Mouse (Mus musculus) gastrocnemius, postnatal 25 days (tissue): ENCODE measurements around the gene Tnfrsf9. TPM values are rescaled to one million over a fixed set of nuclear protein-coding genes. Genes with fewer than 3 reads are reported as not detected.
A peak's percentile ranks its signal among the peaks of the same experiment; 100 is the strongest.

Source experiments
- DNase-seq: peaks from one replicate; pipeline ENCODE4 v3.0.0; 2022
- total RNA-seq, 2 experiments: library from RNA; stranded (reverse); gene quantifications; 1 replicate in 1 of 2; 2 replicates in 1 of 2; pipeline ENCODE4 v1.2.3; 2021

The Tnfrsf9 gene
- total RNA-seq, 2 experiments from 2014 or later: 0.18 TPM; not detected in 1

DNA sequence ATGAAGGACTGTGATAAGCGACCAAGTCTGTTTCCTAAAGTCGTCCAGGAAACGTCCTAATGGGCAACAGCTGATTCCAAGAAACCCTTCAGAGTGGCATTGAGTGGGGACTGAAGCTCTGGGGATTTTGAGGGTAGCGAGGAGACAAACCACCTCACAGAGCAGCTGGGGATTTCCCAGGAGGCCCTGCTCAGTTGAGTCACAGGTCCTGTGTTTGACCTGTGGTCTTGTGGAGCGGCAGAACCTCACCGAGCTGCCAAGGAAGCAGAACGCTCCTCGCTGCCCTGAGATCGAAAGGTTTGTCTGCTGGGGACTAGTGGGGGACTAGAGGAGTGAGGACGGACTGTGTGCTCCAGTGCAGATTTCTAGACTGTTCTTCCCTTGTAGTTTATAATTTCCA lies 13.4 kb downstream of the Tnfrsf9 start:
- DNase-seq: no peak

DNA sequence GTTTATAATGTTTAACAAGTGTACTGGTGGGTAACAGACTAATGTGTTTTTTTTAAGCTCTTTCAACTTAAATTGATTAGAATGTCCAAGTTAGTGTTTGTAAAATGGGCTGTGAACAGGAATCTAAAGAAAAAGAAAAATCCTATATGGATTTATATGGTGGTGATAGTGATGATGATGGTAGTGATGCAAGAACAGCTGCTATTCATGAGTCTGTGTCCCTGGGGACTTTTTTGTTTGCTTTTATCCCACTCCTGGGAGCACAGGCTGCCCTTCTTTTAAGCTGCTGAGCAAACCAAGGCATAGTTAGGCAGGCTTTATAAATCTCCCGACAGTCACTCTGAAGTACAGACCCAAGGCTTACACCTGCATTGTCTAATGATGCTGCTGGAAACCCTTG lies 19.1 kb downstream of the Tnfrsf9 start:
- DNase-seq: no peak

DNA sequence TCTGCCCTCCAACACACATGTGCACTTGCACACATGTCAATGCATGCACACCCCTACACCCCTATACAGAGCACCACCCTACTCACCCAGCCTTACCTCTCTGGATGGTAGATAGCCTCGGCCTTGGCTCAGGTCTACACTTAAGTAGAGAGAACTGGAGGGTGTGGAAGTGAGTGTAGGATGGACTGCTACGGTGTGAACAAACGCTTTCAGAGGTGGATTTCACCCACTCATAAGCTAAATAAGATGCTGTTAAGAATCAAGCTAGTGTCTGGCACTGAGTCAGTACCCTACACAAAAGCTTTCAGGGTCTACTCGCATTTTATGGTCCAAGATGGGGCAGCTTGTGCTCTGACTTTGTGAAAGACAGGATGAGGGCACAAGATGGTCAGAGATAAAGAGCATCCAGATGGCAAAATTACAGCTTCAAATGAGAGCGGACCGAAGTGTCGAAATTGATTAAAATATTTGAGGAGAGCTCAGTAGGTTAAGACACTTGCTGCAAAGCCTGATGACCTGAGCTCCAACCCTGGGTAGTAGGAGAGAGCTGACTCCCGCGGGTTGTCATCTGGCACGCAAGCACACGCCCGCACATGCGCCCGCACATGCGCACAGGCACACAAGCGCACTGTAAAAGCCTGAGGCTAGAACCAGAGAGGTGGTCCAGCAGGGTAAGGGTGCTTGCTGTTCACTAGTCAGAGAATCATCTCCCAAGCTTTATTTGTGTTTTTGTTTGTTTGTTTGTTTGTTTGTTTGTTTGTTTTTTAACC lies 23.1 kb downstream of the Tnfrsf9 start:
- DNase-seq: no peak

- no peak for DNase-seq
Observed at GRCm38 (mm10) chr4:150938063-150938452, 23.7 kb downstream of the Tnfrsf9 start.

DNA sequence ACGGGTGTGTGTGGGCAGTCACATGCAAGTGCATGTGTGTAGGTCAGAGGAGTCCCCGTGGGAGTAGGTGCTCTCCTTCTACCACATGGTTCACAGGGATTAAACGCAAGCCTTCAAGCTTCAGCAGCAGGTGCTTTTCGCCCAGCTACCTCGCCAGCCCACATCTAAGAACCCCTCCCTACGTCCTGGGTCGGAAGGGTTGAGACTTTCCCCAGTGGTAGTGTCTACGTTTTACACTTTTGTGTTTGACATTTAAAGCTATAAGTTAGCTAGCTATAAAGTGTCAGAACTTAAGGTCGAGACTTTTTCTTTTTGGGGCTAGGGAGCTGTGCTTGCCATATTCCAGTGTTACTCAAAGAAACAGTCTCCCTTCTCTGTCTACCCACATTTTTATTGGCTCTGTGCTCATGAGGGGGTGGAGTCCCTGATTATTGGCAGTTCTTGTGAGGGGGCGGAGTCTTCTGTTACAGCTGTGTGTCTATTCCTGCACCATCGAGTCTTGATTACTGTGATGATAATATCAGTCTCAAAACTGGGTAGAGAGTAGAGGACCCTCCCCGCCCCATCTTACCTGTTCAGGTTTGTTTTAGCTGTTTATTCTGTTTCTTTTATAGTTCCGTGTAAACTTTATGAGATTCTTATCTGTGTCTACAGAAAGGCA lies 25.8 kb downstream of the Tnfrsf9 start:
- DNase-seq: no peak

- no peak for DNase-seq
Observed at GRCm38 (mm10) chr4:150944707-150945106, 30.3 kb downstream of the Tnfrsf9 start.

- no peak for DNase-seq
Observed at GRCm38 (mm10) chr4:150950972-150951371, 36.6 kb downstream of the Tnfrsf9 start.

GRCm38 (mm10) chr4:150956369-150957105 lies 42.2 kb downstream of the Tnfrsf9 start:
- DNase-seq: no peak

DNA sequence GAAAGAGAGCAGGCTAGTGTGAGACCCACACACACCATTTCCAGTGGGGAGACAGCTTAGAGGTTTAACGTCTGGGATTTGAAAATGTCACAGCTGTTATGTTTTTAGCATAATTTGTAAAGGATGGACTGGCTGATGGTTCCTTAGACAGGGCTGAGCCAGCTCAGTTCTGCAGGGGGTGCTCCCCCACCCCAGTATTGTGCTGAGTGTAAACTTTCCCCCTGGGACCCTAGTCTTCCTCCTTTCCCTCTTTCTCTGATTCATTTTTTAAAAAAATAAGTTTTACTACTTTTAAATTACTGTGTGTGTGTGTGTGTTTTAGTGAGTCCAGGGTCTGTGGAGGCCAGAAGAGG lies 42.7 kb downstream of the Tnfrsf9 start:
- DNase-seq: no peak

DNA sequence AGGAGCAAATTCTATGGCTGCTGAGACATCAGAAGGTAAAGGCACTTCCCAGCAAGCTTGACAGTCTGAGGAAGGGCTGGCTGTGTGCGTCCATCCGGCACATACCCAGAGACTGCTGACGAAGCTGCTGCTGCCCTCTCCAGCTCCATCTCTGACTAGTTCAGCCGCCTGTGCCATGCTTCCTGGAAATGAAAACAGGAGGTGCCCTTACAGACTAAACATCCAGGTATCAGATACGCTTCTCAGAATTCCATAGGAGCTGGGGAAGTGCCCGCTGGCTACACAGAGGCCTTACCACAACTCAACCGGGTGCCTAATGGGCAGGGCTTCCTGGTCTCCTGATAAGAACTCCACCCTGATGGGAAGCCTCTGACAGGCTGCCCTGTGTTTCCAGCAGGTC lies 44.2 kb downstream of the Tnfrsf9 start:
- no peak for DNase-seq

DNA sequence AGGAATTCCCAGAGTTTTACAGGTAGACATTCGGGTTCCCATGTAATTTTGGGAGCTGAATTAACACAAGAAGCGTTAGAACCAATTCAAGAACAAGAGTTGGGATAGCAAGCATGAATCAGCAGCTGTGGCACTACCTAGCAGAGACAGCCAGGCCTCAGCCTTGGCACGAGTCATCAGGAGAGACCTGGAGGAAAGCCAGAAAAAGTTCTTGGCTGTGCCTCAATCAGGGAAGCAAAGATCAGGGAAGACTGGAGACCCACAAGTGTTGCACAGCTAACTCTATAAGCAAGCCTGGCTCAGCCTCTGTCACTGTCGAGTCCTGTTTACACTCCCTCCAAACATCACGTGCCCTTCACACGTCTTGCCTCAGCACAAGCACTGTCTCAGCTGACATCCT lies 47.9 kb downstream of the Tnfrsf9 start:
- DNase-seq: no peak

DNA sequence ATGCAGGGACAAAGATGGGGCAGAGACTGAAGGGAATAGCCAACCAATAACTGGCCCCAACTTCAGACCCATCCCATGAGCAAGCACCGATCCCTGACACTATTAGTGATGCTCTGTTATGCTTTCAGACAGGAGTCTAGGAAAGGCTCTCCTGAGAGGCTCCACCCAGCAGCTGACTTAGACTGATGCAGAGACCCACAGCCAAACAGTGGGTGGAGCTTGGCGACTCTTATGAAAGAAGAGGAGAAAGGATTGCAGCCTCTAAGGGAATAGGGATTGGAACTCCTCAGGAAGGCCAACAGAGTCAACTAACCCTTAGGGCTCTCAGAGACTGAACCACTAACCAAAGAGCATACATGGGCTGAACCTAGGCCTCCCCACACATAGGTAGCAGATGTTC lies 49.3 kb downstream of the Tnfrsf9 start:
- no peak for DNase-seq

- peak; percentile 41 for DNase-seq
Observed at GRCm38 (mm10) chr4:150964635-150965554, 50.5 kb downstream of the Tnfrsf9 start.

- DNase-seq: no peak
Observed at GRCm38 (mm10) chr4:150965555-150965951, 51.2 kb downstream of the Tnfrsf9 start.

DNA sequence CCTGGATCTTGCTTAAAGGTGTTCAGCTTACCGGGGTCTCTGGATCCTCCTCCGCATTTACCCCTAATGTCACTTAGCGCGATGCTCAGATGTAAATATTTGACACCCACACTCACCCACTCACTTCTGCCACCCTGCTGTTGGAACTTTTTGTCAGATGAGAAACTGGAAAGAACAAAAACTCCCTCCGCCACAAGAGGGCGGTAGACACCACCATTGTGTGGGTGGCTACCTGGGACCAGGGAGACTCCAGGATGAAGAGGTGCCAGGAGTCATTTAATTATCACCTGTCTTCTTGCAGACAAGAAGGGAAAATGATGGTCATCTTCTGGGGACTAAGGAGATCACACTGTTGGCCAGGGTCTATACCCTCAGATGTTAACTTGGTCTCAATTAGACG lies 52.2 kb downstream of the Tnfrsf9 start:
- no peak for DNase-seq

- DNase-seq: no peak
Observed at GRCm38 (mm10) chr4:150968956-150969355, 54.6 kb downstream of the Tnfrsf9 start.

- no peak for DNase-seq
Observed at GRCm38 (mm10) chr4:150973264-150973663, 58.9 kb downstream of the Tnfrsf9 start.

DNA sequence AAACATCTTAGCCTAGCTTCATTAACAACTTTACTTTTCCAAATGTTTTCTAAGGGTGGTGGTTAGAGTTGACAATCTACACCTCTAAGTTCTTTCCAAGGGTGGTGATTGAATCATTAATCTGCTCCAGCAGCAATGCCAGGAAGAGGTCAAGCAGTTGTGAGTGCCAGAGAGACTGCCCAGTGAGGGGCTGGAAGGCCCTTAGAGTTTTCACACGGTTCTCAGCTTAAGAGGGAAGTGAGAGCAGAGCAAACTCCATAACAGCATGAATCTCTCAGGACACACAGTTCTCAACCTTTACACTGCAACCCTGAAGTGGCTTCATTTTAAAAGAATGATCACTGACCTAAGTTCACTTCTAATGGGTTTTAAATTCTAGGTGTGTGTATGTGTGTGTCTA lies 60.8 kb downstream of the Tnfrsf9 start:
- DNase-seq: no peak

DNA sequence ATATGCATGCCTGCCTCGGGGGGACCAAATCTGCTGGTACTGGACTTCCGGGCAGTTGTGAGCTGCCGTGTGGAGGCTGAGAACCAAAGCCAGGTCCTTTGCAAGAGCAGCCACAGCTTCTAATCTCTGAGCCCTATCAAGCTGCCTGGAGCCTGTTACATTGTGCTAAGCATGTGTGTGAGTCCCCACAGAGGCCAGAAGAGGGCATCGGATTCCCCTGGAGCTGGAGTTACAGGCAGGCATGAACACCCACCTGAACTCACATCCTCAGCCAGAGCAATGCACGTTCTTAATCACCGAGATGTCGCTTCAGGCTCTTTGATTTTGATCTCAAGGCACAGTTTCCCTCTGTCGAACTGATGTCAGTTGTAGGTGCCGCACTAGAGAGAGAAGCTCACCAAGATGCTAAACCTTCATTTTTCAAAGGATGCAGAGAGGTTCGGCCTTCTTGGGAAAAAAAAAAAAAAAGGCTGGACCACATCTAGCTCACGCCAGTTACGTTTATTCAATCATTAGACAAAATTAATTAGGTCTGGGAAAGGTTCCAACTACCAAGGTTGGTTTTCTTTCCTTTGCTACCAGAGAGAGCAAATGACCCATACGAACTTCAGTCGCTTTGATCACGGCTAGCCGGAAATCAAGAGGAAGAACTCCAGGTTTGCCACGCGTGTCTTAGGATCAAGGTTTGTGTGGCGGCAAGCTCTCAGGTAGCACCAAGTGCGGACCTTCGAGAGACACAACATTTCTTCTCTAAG lies 64.0 kb downstream of the Tnfrsf9 start:
- DNase-seq: no peak

GRCm38 (mm10) chr4:150979455-150979854 lies 65.1 kb downstream of the Tnfrsf9 start:
- DNase-seq: no peak

GRCm38 (mm10) chr4:150980153-150980552 lies 65.8 kb downstream of the Tnfrsf9 start:
- no peak for DNase-seq
